Mouse (Mus musculus) testis, adult 2 months (tissue): ENCODE measurements around the gene Atp6v0a2. TPM values are rescaled to one million over a fixed set of nuclear protein-coding genes. Genes with fewer than 3 reads are reported as not detected.
"Not testable (repeated sequence)": the region's sequence is repeated elsewhere in the genome, so short reads cannot be mapped to it uniquely, and the experiment has no call there.

ENCODE experiments used
- H3K27ac ChIP-seq: fragments of 200-500 bp; 2 replicates; pipeline ENCODE4 v1.5.1; 2012; ENCODE audit warnings: low read depth, low read length; ENCODE audit not compliant: control insufficient read depth, insufficient read depth
- H3K27me3 ChIP-seq: fragments of 200-500 bp; 2 replicates; pipeline ENCODE4 v1.6.1; 2012; ENCODE audit warnings: mild to moderate bottlenecking, low read length, moderate library complexity; ENCODE audit not compliant: control insufficient read depth, insufficient read depth
- H3K36me3 ChIP-seq: fragments of 200-500 bp; 2 replicates; pipeline ENCODE4 v1.6.1; 2012; ENCODE audit warnings: mild to moderate bottlenecking, low read length; ENCODE audit not compliant: control insufficient read depth, insufficient read depth
- H3K4me1 ChIP-seq: fragments of 200-500 bp; 2 replicates; pipeline ENCODE4 v1.6.1; 2012; ENCODE audit warnings: low read length; ENCODE audit not compliant: control insufficient read depth, insufficient read depth
- H3K4me3 ChIP-seq: fragments of 200-500 bp; 2 replicates; pipeline ENCODE4 v1.5.1; 2012; ENCODE audit warnings: low read depth, mild to moderate bottlenecking, low read length, moderate library complexity, mixed read lengths; ENCODE audit not compliant: control insufficient read depth
- CTCF ChIP-seq: fragments of 200-500 bp; IDR thresholded peaks from 2 replicates; pipeline ENCODE4 v1.5.1; 2012; ENCODE audit warnings: low read depth, mild to moderate bottlenecking, inconsistent platforms, low read length, moderate library complexity; ENCODE audit not compliant: control insufficient read depth, insufficient read depth, insufficient replicate concordance
- POLR2A ChIP-seq: fragments of 200-500 bp; IDR thresholded peaks from 2 replicates; pipeline ENCODE4 v1.6.1; 2012; ENCODE audit warnings: low read depth, mild to moderate bottlenecking, inconsistent platforms, low read length, moderate library complexity; ENCODE audit not compliant: control insufficient read depth
- polyA plus RNA-seq: library from polyadenylated mRNA; depleted of rRNA; stranded (reverse); fragments of >200 nt; gene quantifications from 2 replicates; pipeline ENCODE4 v1.2.3, GENCODE M21; 2012; rRNA removed

Gene Atp6v0a2
- 13.0 and 13.5 TPM in 2 replicates for polyA plus RNA-seq

DNA sequence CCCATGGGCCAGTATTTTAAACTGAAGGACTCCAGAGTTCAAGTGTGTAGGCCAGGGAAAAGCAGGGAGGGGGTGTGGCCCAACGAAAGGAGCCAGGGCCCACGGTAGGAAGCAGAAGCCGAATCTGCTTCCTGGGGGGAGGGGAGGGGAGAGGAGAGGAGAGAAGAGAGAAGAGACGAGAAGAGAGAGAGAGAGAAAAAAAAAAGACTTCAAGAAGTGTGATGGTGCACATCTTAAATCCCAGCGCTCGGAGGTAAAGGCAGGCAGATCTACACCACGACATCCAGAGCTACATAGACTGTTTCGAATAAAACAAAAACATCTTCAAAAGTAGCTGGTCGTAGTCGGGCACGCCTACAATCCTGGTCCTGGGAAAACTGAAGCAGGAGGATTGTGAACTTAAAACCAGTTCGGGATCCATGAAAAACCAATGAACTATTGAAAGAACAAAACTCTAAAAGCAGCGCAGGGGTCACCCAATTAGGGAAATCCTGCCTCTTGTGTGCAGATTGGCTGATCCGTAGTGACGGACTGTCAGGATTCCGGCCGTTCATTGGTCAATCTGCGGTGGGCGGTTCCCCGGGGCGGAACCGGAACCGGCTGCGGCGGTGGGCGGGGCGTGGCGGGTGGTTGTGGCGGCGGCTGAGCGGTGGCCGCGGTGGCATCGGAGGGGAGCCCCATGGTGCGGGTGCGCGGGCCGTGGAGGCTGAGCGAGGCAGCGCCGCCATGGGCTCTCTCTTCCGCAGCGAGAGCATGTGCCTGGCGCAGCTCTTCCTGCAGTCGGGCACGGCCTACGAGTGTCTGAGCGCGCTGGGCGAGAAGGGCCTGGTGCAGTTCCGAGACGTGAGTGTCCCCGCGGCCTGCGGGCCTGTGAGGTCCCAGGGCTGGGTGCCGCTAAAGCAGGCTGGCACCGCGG is at the start of gene Atp6v0a2:
TSS of gene Atp6v0a2 (plus strand) at position 129 of the 916 bp plus-strand sequence.
- peak within 1 kb of the TSS; percentile 97 for H3K4me3 ChIP-seq
- H3K27me3 ChIP-seq, result no peaks in the 10 kb centered on the region
- H3K36me3 ChIP-seq, result peaks cover 2% of the 10 kb centered on the region; the same call in 1 of the 2 replicates
- H3K27ac ChIP-seq, result peak within 1 kb of the TSS; percentile 67
- no peak for TF ChIP-seq CTCF
- peak; percentile 70 for TF ChIP-seq POLR2A
- peaks cover 8% of the 10 kb centered on the region for H3K4me1 ChIP-seq

GRCm38 (mm10) chr5:124578633-124579317 is 49.6 kb upstream of the Atp6v0a2 start, which contains the start of the genes Eif2b1 and Gtf2h3:
Gene Eif2b1 (minus strand): TSS chr5:124579131.
Gene Gtf2h3 (plus strand): TSS chr5:124579140.
- H3K36me3 ChIP-seq, result no peaks in the 10 kb centered on the region; the same call in none of the 2 replicates
- H3K27ac ChIP-seq, result no peak within 1 kb of the TSS

GRCm38 (mm10) chr5:124582515-124582914 is 45.9 kb upstream of the Atp6v0a2 start:
- H3K36me3 ChIP-seq, result no peaks in the 10 kb centered on the region; the same call in 1 of the 2 replicates
- no peaks in the 10 kb centered on the region; the same call in 1 of the 2 replicates for H3K4me1 ChIP-seq
- TF ChIP-seq CTCF (no peak), POLR2A (no peak)
- H3K27ac ChIP-seq, result no peak overlapping the region
- H3K27me3 ChIP-seq, result no peaks in the 10 kb centered on the region
- no peak overlapping the region for H3K4me3 ChIP-seq

More at GRCm38 (mm10) chr5:124578633-124579317, 49.6 kb upstream of the Atp6v0a2 start, which contains the start of the genes Eif2b1 and Gtf2h3:
- no peaks in the 10 kb centered on the region; the same call in 1 of the 2 replicates for H3K4me1 ChIP-seq
- TF ChIP-seq POLR2A (peak; percentile 88), CTCF (no peak)
- H3K4me3 ChIP-seq, result peak within 1 kb of the TSS; percentile 91
- H3K27me3 ChIP-seq, result no peaks in the 10 kb centered on the region

DNA sequence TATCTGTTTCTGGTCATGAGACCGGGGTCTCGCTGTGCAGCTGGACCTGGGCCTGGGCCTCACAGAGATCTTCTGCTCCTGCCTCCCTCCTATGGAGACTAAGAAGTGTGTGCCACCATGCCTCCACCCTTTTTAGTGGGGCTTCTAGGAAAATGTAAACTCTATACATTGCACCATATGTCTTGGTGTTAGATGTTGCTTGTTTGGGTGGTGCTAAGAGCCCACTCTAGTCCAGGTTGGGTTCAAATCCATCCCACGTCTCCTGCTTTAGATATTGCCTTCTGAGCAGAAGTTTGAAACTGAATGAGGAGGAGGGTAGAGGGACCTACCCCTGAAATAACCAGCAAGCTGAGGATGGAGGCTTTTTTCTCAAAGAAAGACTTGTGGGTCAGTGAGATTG is 35.6 kb upstream of the Atp6v0a2 start:
- Histone ChIP-seq H3K4me3 (no peak overlapping the region), H3K4me1 (no peaks in the 10 kb centered on the region), H3K27ac (no peak overlapping the region), H3K36me3 (peaks cover 1% of the 10 kb centered on the region; the same call in 1 of the 2 replicates), H3K27me3 (no peaks in the 10 kb centered on the region)
- TF ChIP-seq POLR2A, result no peak
- no peak for TF ChIP-seq CTCF

- Histone ChIP-seq H3K4me3 (peak overlapping the region; percentile 98), H3K27me3 (no peaks in the 10 kb centered on the region), H3K4me1 (peaks cover 6% of the 10 kb centered on the region), H3K27ac (peak overlapping the region; percentile 61), H3K36me3 (peaks cover 1% of the 10 kb centered on the region)
- TF ChIP-seq CTCF (no peak), POLR2A (peak; percentile 85)
Measured at GRCm38 (mm10) chr5:124598224-124599174, 29.9 kb upstream of the Atp6v0a2 start.

DNA sequence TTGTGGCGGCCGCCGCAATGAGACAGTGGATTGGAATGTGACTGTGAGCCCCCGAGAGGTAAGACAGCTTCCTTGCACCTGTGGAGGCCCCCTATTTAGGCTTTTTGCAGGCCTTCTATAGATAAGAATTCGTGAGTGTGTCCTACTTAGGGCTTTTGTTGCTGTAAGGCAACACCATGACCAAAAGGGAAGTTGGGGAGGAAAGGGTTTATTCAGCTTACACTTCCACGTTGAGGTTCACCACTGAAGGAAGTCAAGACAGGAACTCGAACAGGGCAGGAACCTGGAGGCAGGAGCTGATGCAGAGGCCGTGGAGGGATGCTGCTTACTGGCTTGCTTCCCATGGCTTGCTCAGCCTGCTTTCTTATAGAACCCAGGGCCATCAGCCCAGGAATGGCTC is 28.6 kb upstream of the Atp6v0a2 start:
- H3K27me3 ChIP-seq, result not testable (repeated sequence)
- peak overlapping the region; percentile 98 for H3K4me3 ChIP-seq

GRCm38 (mm10) chr5:124602349-124602748 is 26.0 kb upstream of the Atp6v0a2 start:
- peaks cover 2% of the 10 kb centered on the region; the same call in 1 of the 2 replicates for H3K36me3 ChIP-seq

More for the DNA sequence above, 28.6 kb upstream of the Atp6v0a2 start:
- not testable (repeated sequence) for H3K4me1 ChIP-seq, H3K36me3 ChIP-seq, H3K27ac ChIP-seq

More at GRCm38 (mm10) chr5:124602349-124602748, 26.0 kb upstream of the Atp6v0a2 start:
- Histone ChIP-seq H3K4me3 (no peak overlapping the region), H3K27ac (no peak overlapping the region), H3K27me3 (no peaks in the 10 kb centered on the region), H3K4me1 (peaks cover 6% of the 10 kb centered on the region)
- TF ChIP-seq CTCF, result peak; percentile 27; the same call in 1 of the 2 replicates
- no peak for TF ChIP-seq POLR2A
